Mouse (Mus musculus) midbrain, embryonic 13.5 days (tissue): Measurements from ENCODE around the gene Prim2. TPM values are rescaled to one million over a fixed set of nuclear protein-coding genes. Genes with fewer than 3 reads are reported as not detected.

Experiments used
- ATAC-seq: fragments of 200-750 bp; cut with Nextera tagmentation; 2 replicates; pipeline ENCODE4 v1.8.0; 2017; ENCODE audit warnings: mild to moderate bottlenecking, moderate TSS enrichment, moderate library complexity
- H3K27ac ChIP-seq: fragments of 300-500 bp; sonication (generic); 2 replicates; pipeline ENCODE4 v1.5.1; 2015; ENCODE audit warnings: inconsistent platforms, mild to moderate bottlenecking, moderate library complexity
- H3K27me3 ChIP-seq: fragments of 300-500 bp; sonication (generic); 2 replicates; pipeline ENCODE4 v1.6.1; 2015; ENCODE audit warnings: mild to moderate bottlenecking, inconsistent platforms
- H3K36me3 ChIP-seq: fragments of 300-500 bp; sonication (generic); 2 replicates; pipeline ENCODE4 v1.6.1; 2015; ENCODE audit warnings: mild to moderate bottlenecking, inconsistent platforms
- H3K4me1 ChIP-seq: fragments of 300-500 bp; sonication (generic); replicated peaks from 2 replicates; pipeline ENCODE4 v1.6.1; 2015; ENCODE audit warnings: inconsistent platforms
- H3K4me2 ChIP-seq: fragments of 300-500 bp; sonication (generic); replicated peaks from 2 replicates; pipeline ENCODE4 v1.6.1; 2015; ENCODE audit warnings: moderate library complexity, mild to moderate bottlenecking, inconsistent platforms
- H3K4me3 ChIP-seq: fragments of 300-500 bp; sonication (generic); replicated peaks from 2 replicates; pipeline ENCODE4 v1.5.1; 2015; ENCODE audit warnings: mild to moderate bottlenecking, inconsistent platforms
- H3K9ac ChIP-seq: fragments of 300-500 bp; sonication (generic); replicated peaks from 2 replicates; pipeline ENCODE4 v1.6.1; 2015; ENCODE audit warnings: mild to moderate bottlenecking, inconsistent platforms
- H3K9me3 ChIP-seq: fragments of 300-500 bp; sonication (generic); 2 replicates; pipeline ENCODE4 v1.6.1; 2016; ENCODE audit warnings: mild to moderate bottlenecking, inconsistent platforms
- WGBS: fragments of 180-500 bp; shearing (Covaris S2); methylation state at CpG from one replicate; pipeline ENCODE4 v1.1.7; 2015; 5-methylcytosine and 5-hydroxymethylcytosine counted together
- polyA plus RNA-seq: library from polyadenylated mRNA; unstranded; fragments of >200 nt; fragmentation: Nextera tagmentation; extraction: Ambion mirVana; gene quantifications from 2 replicates; pipeline ENCODE4 v1.2.1, GENCODE M21; 2015

Gene Prim2
- polyA plus RNA-seq, result 27.7 and 29.9 TPM in 2 replicates

DNA sequence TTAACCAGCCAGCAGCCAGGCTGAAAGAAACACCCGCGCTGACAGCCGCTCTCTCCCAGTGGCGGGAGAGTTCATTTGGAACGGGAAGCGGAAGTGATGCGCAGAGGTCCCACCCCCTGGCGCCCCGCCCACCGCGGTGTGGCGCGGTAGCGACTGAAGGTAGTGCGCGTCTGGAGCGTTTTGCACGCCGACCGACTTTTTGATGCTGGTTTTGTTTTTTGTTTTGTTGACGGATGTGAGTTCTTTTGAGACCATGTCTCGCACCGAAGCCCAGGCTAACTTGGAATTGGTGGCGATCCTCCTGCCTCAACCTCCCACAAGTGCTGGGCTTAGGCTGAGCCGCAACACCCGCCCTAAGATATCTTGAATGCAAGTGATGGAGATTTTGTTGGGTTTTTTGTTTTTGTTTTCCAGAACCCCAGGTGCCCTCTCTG is at the start of gene Prim2:
Gene Prim2 (minus strand): TSS at position 88 of the 434 bp plus-strand sequence.
- peaks cover 7% of the 10 kb centered on the region for H3K4me1 ChIP-seq
- peak within 1 kb of the TSS; percentile 82 for H3K4me2 ChIP-seq
- H3K9ac ChIP-seq, result peak within 1 kb of the TSS; percentile 82
- peaks cover 15% of the 10 kb centered on the region for H3K36me3 ChIP-seq
- WGBS, result 0% methylated on average over 26 of the region's 26 CpGs
- no peaks in the 10 kb centered on the region for H3K27me3 ChIP-seq
- H3K4me3 ChIP-seq, result peak within 1 kb of the TSS; percentile 78
- peak; percentile 93 for ATAC-seq
- peak within 1 kb of the TSS; percentile 95 for H3K27ac ChIP-seq
- no peaks in the 10 kb centered on the region for H3K9me3 ChIP-seq

DNA sequence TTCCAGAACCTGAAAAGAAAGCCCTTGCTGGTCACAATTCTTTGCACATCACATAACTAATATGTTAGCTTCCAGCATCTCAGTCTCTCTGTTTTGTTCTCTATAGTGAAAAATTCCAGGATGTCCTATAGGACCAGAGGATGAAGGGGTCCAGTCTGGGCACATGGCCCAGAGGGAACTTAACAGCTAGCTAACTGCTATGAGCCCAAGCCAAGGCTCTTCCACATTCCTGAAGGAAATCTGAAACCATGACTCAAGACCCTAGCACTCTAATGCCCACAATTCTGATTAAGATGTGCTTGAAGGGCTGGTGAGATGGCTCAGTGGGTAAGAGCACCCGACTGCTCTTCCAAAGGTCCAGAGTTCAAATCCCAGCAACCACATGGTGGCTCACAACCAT is 48.0 kb upstream of the Prim2 start:
- H3K36me3 ChIP-seq, result peaks cover 9% of the 10 kb centered on the region
- H3K4me1 ChIP-seq, result peaks cover 18% of the 10 kb centered on the region
- 93% methylated on average over 1 of the region's 1 CpGs for WGBS
- H3K27ac ChIP-seq, result no peak overlapping the region
- H3K4me3 ChIP-seq, result no peak overlapping the region
- H3K9me3 ChIP-seq, result no peaks in the 10 kb centered on the region
- ATAC-seq, result no peak
- H3K4me2 ChIP-seq, result no peak overlapping the region
- 0 out of 2 replicates have a peak, but pooled peaks cover 4% of the 10 kb centered on the region for H3K27me3 ChIP-seq
- H3K9ac ChIP-seq, result no peak overlapping the region

GRCm38 (mm10) chr1:33714796-33715195 is 45.2 kb upstream of the Prim2 start:
- no peak overlapping the region for H3K9ac ChIP-seq
- H3K4me2 ChIP-seq, result peak overlapping the region; percentile 25
- H3K4me1 ChIP-seq, result peaks cover 4% of the 10 kb centered on the region
- no peaks in the 10 kb centered on the region for H3K36me3 ChIP-seq
- no peak overlapping the region for H3K27ac ChIP-seq
- no peak overlapping the region for H3K4me3 ChIP-seq
- no peak for ATAC-seq
- 5% methylated on average over 10 of the region's 10 CpGs for WGBS
- 0 out of 2 replicates have a peak, but pooled peaks cover 4% of the 10 kb centered on the region for H3K27me3 ChIP-seq
- H3K9me3 ChIP-seq, result no peaks in the 10 kb centered on the region

- no peak overlapping the region for H3K4me2 ChIP-seq
- no peaks in the 10 kb centered on the region for H3K9me3 ChIP-seq
- no peaks in the 10 kb centered on the region for H3K36me3 ChIP-seq
- 92% methylated on average over 5 of the region's 5 CpGs for WGBS
- no peak overlapping the region for H3K9ac ChIP-seq
- ATAC-seq, result no peak
- no peak overlapping the region for H3K27ac ChIP-seq
- 0 out of 2 replicates have a peak, but pooled peaks cover 4% of the 10 kb centered on the region for H3K27me3 ChIP-seq
- H3K4me1 ChIP-seq, result peaks cover 4% of the 10 kb centered on the region
- H3K4me3 ChIP-seq, result no peak overlapping the region
These were observed 42.4 kb upstream of the Prim2 start for GRCm38 (mm10) chr1:33712026-33712425.

DNA sequence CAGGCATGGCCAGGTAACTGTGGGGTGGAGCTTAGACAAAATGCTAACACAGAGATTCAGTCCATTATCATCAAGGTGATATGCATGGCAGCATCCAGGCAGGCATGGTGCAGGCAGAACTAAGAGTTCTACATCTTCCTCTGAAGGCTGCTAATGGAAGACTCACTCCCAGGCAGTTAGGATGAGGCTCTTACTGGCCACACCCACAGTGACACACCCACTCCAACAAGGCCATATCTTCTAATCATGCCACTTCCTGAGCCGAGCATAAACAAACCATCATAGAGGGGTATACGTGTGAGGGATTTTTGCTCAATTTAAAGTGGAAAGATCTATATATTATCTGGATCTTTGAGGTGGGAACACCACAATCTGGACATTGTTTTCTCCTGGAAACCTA is 40.0 kb upstream of the Prim2 start:
- WGBS, result 84% methylated on average over 2 of the region's 2 CpGs
- no peak overlapping the region for H3K4me3 ChIP-seq
- H3K27ac ChIP-seq, result no peak overlapping the region
- no peaks in the 10 kb centered on the region for H3K9me3 ChIP-seq
- H3K4me1 ChIP-seq, result no peaks in the 10 kb centered on the region
- no peak overlapping the region for H3K9ac ChIP-seq
- no peak for ATAC-seq
- no peak overlapping the region for H3K4me2 ChIP-seq
- H3K36me3 ChIP-seq, result no peaks in the 10 kb centered on the region
- 0 out of 2 replicates have a peak, but pooled peaks cover 4% of the 10 kb centered on the region for H3K27me3 ChIP-seq

GRCm38 (mm10) chr1:33701244-33701643 is 31.6 kb upstream of the Prim2 start:
- ATAC-seq, result no peak
- Histone ChIP-seq H3K4me3 (no peak overlapping the region), H3K9ac (no peak overlapping the region), H3K9me3 (no peaks in the 10 kb centered on the region), H3K27me3 (no peaks in the 10 kb centered on the region), H3K4me2 (no peak overlapping the region), H3K36me3 (no peaks in the 10 kb centered on the region), H3K4me1 (no peaks in the 10 kb centered on the region), H3K27ac (no peak overlapping the region)
- WGBS, result 85% methylated on average over 3 of the region's 3 CpGs

- H3K9me3 ChIP-seq, result no peaks in the 10 kb centered on the region
- no peaks in the 10 kb centered on the region for H3K36me3 ChIP-seq
- H3K4me1 ChIP-seq, result no peaks in the 10 kb centered on the region
- no peak overlapping the region for H3K27ac ChIP-seq
- no peak overlapping the region for H3K4me2 ChIP-seq
- H3K27me3 ChIP-seq, result no peaks in the 10 kb centered on the region
- ATAC-seq, result no peak
- no peak overlapping the region for H3K4me3 ChIP-seq
- H3K9ac ChIP-seq, result no peak overlapping the region
- WGBS, result 91% methylated on average over 2 of the region's 2 CpGs
These were observed 26.4 kb upstream of the Prim2 start for GRCm38 (mm10) chr1:33696016-33696415.

- no peak for ATAC-seq
- WGBS, result 82% methylated on average over 3 of the region's 3 CpGs
These were observed 24.3 kb upstream of the Prim2 start for GRCm38 (mm10) chr1:33693893-33694292.

DNA sequence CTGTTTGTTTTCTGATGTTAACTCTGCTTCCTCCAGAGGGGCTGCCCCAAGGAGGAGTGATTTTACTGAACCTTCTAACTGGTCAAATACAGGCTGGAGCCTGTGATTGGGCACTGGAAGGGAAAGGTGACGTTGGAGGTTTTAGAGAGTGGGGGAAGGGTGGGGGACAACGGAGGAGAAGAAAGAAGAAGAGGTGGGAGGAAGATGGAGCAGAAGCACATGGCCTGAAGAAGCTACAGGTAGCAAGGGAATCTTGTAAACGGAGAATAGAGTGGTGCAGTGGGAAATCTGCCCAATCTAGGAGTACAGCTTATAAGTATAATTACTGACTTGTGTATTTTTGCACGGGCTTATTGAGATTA is 20.5 kb upstream of the Prim2 start:
- Histone ChIP-seq H3K4me1 (no peaks in the 10 kb centered on the region), H3K9me3 (no peaks in the 10 kb centered on the region), H3K4me2 (no peak overlapping the region), H3K36me3 (no peaks in the 10 kb centered on the region), H3K9ac (no peak overlapping the region), H3K27ac (no peak overlapping the region), H3K4me3 (no peak overlapping the region), H3K27me3 (no peaks in the 10 kb centered on the region)
- no peak for ATAC-seq
- 55% methylated on average over 4 of the region's 4 CpGs for WGBS

More at GRCm38 (mm10) chr1:33693893-33694292, 24.3 kb upstream of the Prim2 start:
- Histone ChIP-seq H3K4me3 (no peak overlapping the region), H3K36me3 (no peaks in the 10 kb centered on the region), H3K27ac (no peak overlapping the region), H3K27me3 (no peaks in the 10 kb centered on the region), H3K4me1 (no peaks in the 10 kb centered on the region), H3K4me2 (no peak overlapping the region), H3K9me3 (no peaks in the 10 kb centered on the region), H3K9ac (no peak overlapping the region)

DNA sequence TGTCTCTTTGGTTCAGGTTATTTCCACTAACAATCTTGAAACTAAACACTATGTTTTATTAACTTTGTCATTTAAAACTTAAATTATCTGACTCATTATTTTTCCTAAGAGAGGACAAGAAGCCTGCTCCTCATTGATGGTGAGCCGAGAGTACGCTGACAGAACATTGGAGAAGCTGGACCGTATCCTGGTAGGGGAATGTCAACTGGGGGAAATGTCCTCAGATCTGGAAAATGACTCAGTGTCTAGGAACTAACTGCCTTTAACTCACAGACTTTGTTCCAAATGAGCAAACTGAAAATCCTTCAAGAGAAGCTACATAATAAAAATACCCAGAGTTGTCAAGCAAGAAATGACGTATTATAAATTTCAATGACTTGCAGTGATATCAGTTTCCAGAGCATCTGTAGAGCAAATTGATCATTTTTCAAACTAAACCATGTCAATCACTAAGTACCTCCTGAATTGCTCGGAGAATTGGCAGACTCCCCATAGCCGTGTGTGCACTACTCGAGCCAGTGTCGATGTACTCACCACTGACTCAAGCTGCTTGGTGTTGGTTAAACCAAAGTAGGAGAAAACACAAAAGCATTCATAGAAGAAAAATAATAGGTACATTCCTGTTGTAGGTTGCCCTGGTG is 20.0 kb upstream of the Prim2 start:
- no peak overlapping the region for H3K27ac ChIP-seq
- ATAC-seq, result no peak
- H3K4me1 ChIP-seq, result no peaks in the 10 kb centered on the region
- no peaks in the 10 kb centered on the region for H3K27me3 ChIP-seq
- H3K36me3 ChIP-seq, result no peaks in the 10 kb centered on the region
- WGBS, result 90% methylated on average over 8 of the region's 8 CpGs
- H3K9ac ChIP-seq, result no peak overlapping the region
- no peak overlapping the region for H3K4me3 ChIP-seq
- H3K9me3 ChIP-seq, result no peaks in the 10 kb centered on the region
- H3K4me2 ChIP-seq, result no peak overlapping the region

DNA sequence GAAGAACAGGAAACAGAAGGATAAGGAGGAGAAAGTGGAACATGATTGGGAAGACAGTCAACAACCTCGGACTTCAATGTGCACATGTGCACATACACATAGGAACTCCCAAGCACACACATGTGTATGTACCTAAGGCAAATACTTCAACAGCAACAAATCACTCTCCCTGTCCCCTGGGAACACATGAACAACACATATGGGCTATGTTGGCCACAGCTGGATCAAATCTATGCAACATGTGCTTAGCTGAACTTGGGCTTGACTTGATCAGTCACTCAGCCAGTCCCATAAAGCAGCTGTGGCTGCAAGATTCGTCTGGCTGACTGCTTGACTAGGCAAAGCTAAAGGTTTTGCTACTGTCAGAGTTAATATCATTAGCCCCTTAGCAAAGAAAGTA is 19.2 kb upstream of the Prim2 start:
- Histone ChIP-seq H3K4me2 (no peak overlapping the region), H3K4me1 (no peaks in the 10 kb centered on the region), H3K9me3 (no peaks in the 10 kb centered on the region), H3K27me3 (no peaks in the 10 kb centered on the region), H3K36me3 (no peaks in the 10 kb centered on the region), H3K27ac (no peak overlapping the region), H3K9ac (no peak overlapping the region), H3K4me3 (no peak overlapping the region)
- no peak for ATAC-seq
- WGBS, result 77% methylated on average over 2 of the region's 2 CpGs

DNA sequence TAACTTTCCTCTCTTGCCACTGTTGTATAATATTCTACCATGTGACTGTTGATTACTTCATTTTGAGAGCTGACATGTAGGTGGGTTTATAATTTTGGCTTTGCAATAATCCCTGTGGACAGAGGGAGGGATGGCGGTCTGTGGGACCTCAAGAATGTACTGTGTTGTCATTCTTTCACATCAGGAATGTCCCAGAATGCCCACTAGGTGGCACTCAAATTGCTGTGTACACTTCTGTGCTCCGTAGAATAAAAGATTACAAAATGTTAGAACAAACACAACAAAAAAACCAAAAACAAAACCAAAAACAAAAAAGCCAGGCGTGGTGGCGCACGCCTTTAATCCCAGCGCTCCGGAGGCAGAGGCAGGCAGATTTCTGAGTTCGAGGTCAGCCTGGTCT is 14.9 kb upstream of the Prim2 start:
- Histone ChIP-seq H3K4me1 (no peaks in the 10 kb centered on the region), H3K9me3 (no peaks in the 10 kb centered on the region), H3K9ac (no peak overlapping the region), H3K27me3 (no peaks in the 10 kb centered on the region), H3K27ac (no peak overlapping the region), H3K36me3 (no peaks in the 10 kb centered on the region), H3K4me2 (no peak overlapping the region), H3K4me3 (no peak overlapping the region)
- ATAC-seq, result no peak
- WGBS, result 74% methylated on average over 8 of the region's 8 CpGs

DNA sequence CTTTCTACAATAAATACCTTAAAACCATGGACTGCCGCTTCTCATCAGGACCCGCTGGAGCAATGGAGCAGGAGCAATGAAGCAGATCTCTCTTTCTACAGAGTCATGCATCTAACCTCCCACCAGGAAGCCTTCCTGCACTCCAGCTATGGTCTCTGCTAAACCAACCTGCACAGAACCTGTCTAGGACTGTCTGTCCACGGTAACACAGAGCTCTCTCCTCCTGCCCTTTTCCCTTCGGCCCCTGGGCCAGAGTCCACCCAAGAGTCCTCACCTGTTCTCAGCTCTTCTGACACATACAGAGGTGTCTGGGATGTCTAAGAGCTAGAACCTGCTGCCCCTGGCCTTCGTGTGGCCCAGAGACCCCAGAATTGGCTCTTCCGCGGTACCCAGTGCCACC is 11.3 kb upstream of the Prim2 start:
- WGBS, result 88% methylated on average over 7 of the region's 7 CpGs
- no peaks in the 10 kb centered on the region for H3K27me3 ChIP-seq
- ATAC-seq, result no peak
- H3K9me3 ChIP-seq, result no peaks in the 10 kb centered on the region
- H3K9ac ChIP-seq, result no peak overlapping the region
- H3K4me2 ChIP-seq, result no peak overlapping the region
- H3K27ac ChIP-seq, result no peak overlapping the region
- no peaks in the 10 kb centered on the region for H3K36me3 ChIP-seq
- H3K4me3 ChIP-seq, result no peak overlapping the region
- no peaks in the 10 kb centered on the region for H3K4me1 ChIP-seq
